Mouse (Mus musculus) layer of hippocampus, adult 18-20 months (tissue): ENCODE measurements around the gene Nhlrc2. TPM values are rescaled to one million over a fixed set of nuclear protein-coding genes. Genes with fewer than 3 reads are reported as not detected.

Source experiments
- DNase-seq, 2 experiments: peaks; one replicate each; pipeline ENCODE4 v3.0.0; 2022; ENCODE audit warnings: low spot score in 2 of 2
- total RNA-seq, 2 experiments: library from RNA; stranded (reverse); gene quantifications; 2 replicates each; pipeline ENCODE4 v1.2.3; 2021

The Nhlrc2 gene
- total RNA-seq, 2 experiments from 2014 or later = 12.7 to 13.3 TPM

DNA sequence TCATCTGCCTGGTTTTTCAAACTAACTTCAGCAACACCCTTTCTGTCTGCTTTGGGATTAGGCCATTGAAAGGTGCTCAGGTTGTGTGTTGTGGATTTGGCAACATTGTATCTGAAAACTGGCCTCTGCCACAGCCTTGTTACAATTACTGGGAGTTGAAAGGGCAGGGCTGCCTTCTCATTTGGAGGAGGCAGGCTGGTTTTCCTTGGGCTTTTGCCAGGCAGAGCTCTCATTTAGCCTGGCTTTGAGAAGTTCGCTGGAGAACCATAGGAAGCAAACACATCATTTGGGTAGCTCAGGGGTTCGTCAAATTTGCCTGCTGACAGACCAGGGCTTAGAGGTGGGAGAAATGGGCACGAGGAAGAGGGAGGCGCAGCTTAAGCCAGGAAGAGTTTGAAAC, 71.5 kb downstream of the Nhlrc2 start:
- DNase-seq = no peak

DNA sequence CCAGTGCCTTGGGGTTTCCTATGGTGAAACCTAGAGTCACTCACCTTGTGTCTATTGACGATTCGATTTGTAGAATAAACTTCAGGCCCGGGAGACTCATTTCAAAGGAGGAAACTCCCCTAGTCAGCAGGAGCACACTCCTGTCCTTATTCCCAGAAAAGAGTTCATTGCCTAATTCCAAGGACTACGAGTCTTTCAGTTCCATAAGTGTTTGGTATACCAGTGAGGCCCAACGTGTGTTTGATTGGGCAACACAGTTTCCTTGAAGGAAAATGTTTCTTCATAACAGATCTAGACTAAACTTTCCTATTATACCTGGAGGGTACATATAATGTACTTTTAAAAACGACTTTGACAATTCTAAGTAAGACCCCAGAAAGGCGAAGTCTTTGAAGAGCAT, 73.8 kb downstream of the Nhlrc2 start:
- DNase-seq = no peak

DNA sequence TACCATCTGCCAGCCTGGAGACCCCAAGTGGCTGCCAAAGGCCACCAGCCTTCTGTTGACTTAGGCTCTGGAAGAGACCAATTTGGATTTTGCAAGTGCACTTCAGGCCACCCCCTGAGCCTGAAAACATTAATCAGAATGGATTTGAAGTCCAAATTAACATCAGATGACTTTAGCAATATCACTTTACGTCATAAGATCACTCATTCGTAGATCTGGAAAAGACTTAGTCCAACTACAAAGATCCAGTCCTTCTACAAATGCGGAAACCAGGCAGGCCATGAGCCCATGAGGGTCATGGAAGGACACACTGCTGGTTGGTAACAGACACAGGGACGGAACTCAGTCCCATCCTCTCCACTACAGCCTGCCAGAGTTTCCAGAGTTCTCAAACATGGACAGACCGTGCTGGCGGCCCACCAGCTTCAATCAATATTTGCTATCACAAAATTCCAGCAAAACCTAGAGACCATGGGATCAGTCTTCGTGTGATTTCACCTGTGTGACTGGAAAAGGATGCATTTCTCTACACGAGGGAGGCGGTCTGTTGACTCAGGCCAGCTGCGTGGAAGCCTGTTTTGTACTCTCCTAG, 79.9 kb downstream of the Nhlrc2 start:
- no peak for DNase-seq

DNA sequence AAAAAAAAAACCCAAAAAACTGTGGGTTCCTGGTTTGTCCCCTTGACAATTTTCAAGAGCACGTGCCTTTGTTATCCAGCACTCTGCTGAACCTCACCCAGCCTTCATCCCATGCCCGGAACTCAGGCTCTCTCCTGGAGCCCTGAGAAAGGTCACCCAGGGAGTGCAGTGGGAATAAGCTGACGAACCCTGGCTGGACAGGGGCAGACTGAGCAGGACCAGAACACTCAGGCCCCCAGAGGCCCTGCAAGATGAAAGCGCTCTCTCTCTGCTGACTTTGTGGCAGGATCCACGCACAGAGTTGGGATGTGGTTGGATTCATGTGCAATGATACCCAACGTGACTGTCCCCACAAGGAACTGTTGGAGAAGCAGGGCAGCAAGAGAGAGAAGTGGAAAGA, 81.6 kb downstream of the Nhlrc2 start:
- no peak for DNase-seq

DNA sequence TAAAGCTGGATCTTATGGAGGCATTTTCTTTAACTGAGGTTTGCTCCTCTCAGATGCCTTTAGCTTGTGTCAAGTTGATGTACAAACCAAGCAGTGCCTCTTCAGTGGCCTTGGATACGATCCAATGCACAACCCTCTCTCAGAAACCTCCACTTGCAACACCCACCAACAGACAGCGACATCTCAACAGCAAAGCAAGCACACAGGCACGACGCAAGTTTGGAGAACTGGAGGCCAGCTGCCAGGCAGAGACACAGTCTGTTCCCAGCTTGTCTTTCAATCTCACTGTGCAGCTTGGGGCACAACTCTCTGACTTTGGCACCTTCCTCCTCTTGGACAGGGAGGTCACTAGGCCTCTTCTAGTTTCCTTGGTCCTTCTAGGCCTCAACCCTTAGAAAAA, 83.0 kb downstream of the Nhlrc2 start:
- DNase-seq = peak in 1 of 2 experiments; percentile 50

DNA sequence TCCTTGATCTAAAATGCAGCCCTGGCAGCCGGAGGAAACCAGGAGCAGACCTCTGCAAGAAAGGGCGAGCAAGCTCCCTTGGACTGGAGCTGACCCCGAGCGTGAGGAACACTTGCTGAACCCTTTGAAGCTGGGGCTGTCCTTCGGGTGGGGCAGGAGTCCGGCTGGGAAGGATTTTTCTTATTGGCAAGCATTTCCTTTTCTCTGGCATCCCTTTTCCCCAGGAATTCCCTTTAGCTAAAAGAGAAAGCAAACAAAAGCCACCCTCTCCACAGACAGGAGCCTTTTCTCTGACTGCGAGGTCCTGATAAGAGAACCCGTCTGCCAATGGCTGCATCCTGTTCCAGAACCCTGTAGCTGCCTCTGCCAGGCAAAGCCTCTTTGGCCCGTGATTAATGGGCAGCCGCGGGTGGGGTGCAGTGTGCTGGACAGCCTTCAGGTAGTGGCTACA, 83.4 kb downstream of the Nhlrc2 start:
- DNase-seq = no peak

DNA sequence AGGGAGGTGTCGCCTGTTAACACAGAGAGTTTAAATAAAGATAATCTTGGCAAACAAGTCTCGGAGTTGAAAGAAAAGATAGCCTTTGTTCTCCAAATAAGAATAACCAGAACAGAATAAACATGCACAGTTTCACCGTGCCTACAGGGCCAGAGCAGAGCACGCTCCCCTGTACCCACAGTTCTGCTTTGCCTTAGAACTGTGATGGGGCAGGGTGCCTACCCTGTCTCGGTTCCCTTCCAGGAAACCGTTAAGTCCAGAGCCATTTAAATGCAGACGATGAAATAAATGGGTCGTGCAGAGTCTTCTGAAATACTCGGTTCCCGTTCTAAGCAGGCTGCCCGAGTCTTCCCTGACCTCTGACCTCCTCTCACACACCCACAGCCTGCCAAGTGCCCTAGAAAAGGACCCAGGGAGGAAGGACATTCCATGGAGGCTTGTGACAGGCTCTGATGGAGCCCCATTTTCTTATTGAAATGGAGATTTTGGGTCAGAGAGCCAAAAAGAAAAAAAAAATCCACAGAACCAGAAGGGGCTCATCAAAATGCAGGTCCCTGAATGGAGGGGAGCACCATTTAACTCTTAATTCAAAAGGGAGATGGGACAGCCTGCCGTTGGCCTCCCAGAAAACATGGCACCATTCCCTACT, 89.1 kb downstream of the Nhlrc2 start:
- DNase-seq = peak in 1 of 2 experiments; percentile 49

DNA sequence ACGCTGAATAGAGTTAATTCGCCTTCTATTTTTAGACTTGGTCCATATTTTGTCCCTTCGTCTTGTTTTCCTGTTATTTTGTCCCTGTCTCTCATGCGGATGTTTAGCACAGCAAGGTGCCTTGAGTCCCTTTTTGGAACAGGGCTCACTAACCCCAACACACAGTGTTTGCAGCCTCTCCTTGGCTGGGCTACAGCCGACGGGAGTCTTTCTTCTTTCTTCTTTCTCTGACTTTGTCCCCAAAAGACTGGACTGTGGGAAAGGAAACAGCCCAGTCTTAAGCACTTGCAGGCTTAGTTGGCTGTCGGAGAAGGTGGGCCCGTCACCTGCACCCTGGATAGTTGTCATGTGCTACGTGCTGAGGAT, 89.6 kb downstream of the Nhlrc2 start:
- DNase-seq = peak in 1 of 2 experiments; percentile 18

DNA sequence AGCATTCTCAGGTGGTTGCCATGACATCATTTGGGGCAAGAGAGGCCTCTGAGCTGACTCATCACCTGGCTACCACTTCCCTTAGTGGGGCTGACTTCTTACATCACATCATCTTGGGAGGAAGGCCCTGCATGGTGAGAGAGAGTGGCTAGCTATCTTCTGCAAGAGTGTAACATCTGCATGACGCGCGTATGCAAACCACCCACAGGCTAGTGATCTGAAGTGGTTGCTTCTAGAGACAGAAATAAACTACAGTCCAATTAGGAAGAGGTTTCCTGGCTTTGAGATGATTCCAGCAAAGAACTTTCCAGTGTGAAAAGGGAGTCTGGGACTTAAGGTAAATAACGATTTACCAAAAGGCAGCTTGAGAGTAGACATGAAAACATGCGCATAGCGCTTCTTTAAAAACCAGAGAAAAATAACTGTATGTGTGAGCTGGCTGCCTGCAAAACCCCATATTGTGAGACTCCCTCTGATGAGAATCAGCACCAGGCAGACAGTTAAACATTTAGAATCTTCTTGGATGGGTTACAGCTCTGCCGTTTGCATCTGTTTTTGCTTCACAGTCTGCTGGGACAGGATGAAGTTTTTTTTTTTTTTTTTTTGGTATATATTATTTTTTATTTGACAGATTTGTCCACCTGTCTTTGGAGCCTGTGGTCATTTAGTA, 99.5 kb downstream of the Nhlrc2 start:
- DNase-seq = peak in 1 of 2 experiments; percentile 51

DNA sequence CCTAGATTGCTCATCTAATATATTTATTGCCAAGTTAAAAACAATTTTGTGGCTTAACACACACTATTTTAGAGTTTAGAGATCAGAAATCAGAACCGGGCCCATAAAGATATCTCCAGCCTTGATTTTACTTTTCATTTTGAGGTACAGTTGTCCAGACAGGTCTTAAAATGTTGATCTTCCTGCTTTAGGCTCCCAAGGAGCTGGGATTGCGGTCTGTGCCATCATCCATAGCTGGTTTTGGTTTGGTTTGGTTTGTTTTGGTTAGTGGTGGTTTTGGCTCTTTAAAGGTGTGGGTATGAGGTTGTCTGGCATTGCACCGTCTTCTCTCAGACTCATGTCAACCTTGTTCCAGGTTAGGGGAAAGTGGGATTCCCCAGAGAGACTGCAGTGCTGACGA, 103.2 kb downstream of the Nhlrc2 start:
- no peak for DNase-seq

DNA sequence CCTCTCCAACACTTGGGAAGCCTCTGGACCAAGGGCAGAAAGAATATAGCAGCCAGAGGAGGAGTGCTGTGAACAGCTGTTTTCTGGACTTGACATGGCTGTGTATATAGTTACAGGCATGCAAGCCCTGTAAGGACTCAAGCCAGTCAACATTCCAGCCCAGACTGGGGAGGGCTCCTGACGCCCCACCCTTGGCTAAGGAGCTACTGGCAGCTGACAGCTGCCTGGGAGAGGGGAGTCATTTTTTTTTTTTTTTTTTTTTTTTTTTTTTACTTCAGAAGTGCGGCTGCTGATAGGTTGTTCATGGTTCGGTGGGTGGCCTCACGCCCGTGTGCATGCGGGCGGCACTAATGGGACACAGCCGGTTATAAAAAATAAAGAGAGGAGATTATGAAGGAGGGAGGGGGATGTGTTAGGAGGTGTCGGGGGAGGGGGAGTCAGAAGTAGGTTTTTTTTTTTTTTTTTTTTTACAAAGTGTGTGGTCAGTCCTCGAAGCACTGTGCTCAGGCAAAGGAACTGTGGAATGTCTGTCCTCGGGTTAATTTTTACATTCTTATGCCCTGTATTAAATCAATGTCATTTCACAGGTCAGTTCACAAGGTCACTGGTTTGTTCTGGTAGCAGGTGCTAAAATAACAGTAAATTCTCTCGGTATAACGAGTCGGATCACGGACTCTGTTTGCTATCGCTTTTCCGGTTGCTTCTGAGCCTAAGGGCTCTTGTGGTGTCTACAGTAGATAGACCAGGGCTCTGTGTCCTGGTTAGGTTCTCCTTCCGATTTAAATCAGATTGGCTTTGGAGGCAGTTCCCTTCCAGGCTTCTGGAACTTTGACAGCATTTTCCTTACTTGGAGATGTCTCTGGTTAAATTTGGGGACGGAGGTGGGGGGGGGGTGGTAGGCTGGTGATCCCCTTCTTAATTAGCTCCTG, 104.2 kb downstream of the Nhlrc2 start:
- DNase-seq = peak in 1 of 2 experiments; percentile 10

Other genes with a start within 250 kb of the Nhlrc2 start
- gene Nrap, start 158.2 kb upstream of the Nhlrc2 start, total RNA-seq = under 1 TPM; 0.23 to 0.35 TPM
- gene Casp7, start 151.1 kb upstream of the Nhlrc2 start, total RNA-seq = 1 to 10 TPM; 2.1 to 2.3 TPM
- gene Plekhs1, start 86.6 kb upstream of the Nhlrc2 start, total RNA-seq = under 1 TPM; 0.17 to 0.18 TPM
- 1 to 10 TPM; 6.6 to 7.3 TPM for gene Dclre1a, start within 50 bp of the Nhlrc2 start, total RNA-seq
- 10 to 100 TPM; 20.5 to 23.9 TPM for gene Adrb1, start 173.9 kb downstream of the Nhlrc2 start, total RNA-seq